Mouse (Mus musculus) stomach, embryonic 14.5 days (tissue): ENCODE results near the gene Mecom. TPM values are rescaled to one million over a fixed set of nuclear protein-coding genes. Genes with fewer than 3 reads are reported as not detected.
A peak's percentile ranks its signal among the peaks of the same experiment; 100 is the strongest.

ENCODE experiments used
- ATAC-seq: fragments of 200-750 bp; cut with Nextera tagmentation; 2 replicates; pipeline ENCODE4 v1.8.0; 2017; ENCODE audit warnings: low read depth, moderate TSS enrichment; ENCODE audit not compliant: insufficient number of reproducible peaks, insufficient read depth, low FRiP score
- H3K27ac ChIP-seq: fragments of 300-500 bp; sonication (generic); 2 replicates; pipeline ENCODE4 v1.5.1; 2014; ENCODE audit warnings: mild to moderate bottlenecking, low read length, moderate library complexity, mixed read lengths
- H3K27me3 ChIP-seq: fragments of 300-500 bp; sonication (generic); 2 replicates; pipeline ENCODE4 v1.6.1; 2014; ENCODE audit warnings: low read length, control low read depth, mixed read lengths; ENCODE audit not compliant: control insufficient read depth, insufficient read depth
- H3K36me3 ChIP-seq: fragments of 300-500 bp; sonication (generic); 2 replicates; pipeline ENCODE4 v1.6.1; 2014; ENCODE audit warnings: mild to moderate bottlenecking, control low read depth, low read length, moderate library complexity, mixed read lengths; ENCODE audit not compliant: control insufficient read depth, insufficient read depth
- H3K4me1 ChIP-seq: fragments of 300-500 bp; sonication (generic); 2 replicates; pipeline ENCODE4 v1.6.1; 2014; ENCODE audit warnings: low read length, control low read depth, mixed read lengths; ENCODE audit not compliant: control insufficient read depth, insufficient read depth
- H3K4me2 ChIP-seq: fragments of 300-500 bp; sonication (generic); replicated peaks from 2 replicates; pipeline ENCODE4 v1.6.1; 2014; ENCODE audit warnings: low read depth, low read length, control low read depth
- H3K4me3 ChIP-seq: fragments of 300-500 bp; sonication (generic); 2 replicates; pipeline ENCODE4 v1.5.1; 2014; ENCODE audit warnings: low read depth, low read length, control low read depth
- H3K9ac ChIP-seq: fragments of 300-500 bp; sonication (generic); replicated peaks from 2 replicates; pipeline ENCODE4 v1.6.1; 2014; ENCODE audit warnings: low read depth, mild to moderate bottlenecking, control low read depth, low read length, moderate library complexity, mixed read lengths
- H3K9me3 ChIP-seq: fragments of 300-500 bp; sonication (generic); 2 replicates; pipeline ENCODE4 v1.6.1; 2016; ENCODE audit warnings: low read depth, low read length, control low read depth; ENCODE audit not compliant: control insufficient read depth
- WGBS: fragments of 180-500 bp; shearing (Covaris S2); extraction: QIAGEN DNeasy Blood & Tissue Kit; methylation state at CpG from one replicate; pipeline ENCODE4 v1.1.7; 2014; 5-methylcytosine and 5-hydroxymethylcytosine counted together
- polyA plus RNA-seq: library from polyadenylated mRNA; unstranded; fragments of >200 nt; fragmentation: Nextera tagmentation; extraction: Ambion mirVana; gene quantifications from 2 replicates; pipeline ENCODE4 v1.2.1, GENCODE M21; 2014

The Mecom gene
- polyA plus RNA-seq, 1 experiment from 2014 or later, result 101 TPM

- no peaks in the 10 kb centered on the region for H3K27me3 ChIP-seq
- H3K4me3 ChIP-seq, result no peak overlapping the region
- WGBS, result 69% methylated on average over 5 of the region's 5 CpGs
Observed at GRCm38 (mm10) chr3:30253714-30254113, 294.1 kb downstream of the Mecom start.

GRCm38 (mm10) chr3:30248656-30249384, 299.0 kb downstream of the Mecom start:
- Histone ChIP-seq H3K4me1 (peaks cover 16% of the 10 kb centered on the region; the same call in 1 of the 2 replicates), H3K4me2 (no peak overlapping the region), H3K27me3 (no peaks in the 10 kb centered on the region), H3K4me3 (no peak overlapping the region), H3K9ac (no peak overlapping the region), H3K27ac (no peak overlapping the region), H3K36me3 (no peaks in the 10 kb centered on the region), H3K9me3 (no peaks in the 10 kb centered on the region)
- WGBS, result 71% methylated on average over 4 of the region's 4 CpGs
- ATAC-seq, result no peak

More at GRCm38 (mm10) chr3:30253714-30254113, 294.1 kb downstream of the Mecom start:
- H3K9me3 ChIP-seq, result no peaks in the 10 kb centered on the region
- peaks cover 4% of the 10 kb centered on the region; the same call in 1 of the 2 replicates for H3K4me1 ChIP-seq
- no peaks in the 10 kb centered on the region for H3K36me3 ChIP-seq
- H3K27ac ChIP-seq, result no peak overlapping the region
- H3K9ac ChIP-seq, result no peak overlapping the region
- no peak for ATAC-seq
- no peak overlapping the region for H3K4me2 ChIP-seq

GRCm38 (mm10) chr3:30247256-30247655, 300.6 kb downstream of the Mecom start:
- Histone ChIP-seq H3K9ac (no peak overlapping the region), H3K36me3 (no peaks in the 10 kb centered on the region), H3K27ac (peak overlapping the region; percentile 66; the same call in 1 of the 2 replicates), H3K4me3 (no peak overlapping the region), H3K9me3 (no peaks in the 10 kb centered on the region), H3K4me2 (no peak overlapping the region), H3K4me1 (peaks cover 16% of the 10 kb centered on the region; the same call in 1 of the 2 replicates), H3K27me3 (no peaks in the 10 kb centered on the region)
- ATAC-seq, result no peak
- 80% methylated on average over 5 of the region's 5 CpGs for WGBS

- 68% methylated on average over 12 of the region's 12 CpGs for WGBS
- Histone ChIP-seq H3K36me3 (no peaks in the 10 kb centered on the region), H3K9me3 (no peaks in the 10 kb centered on the region), H3K4me1 (peaks cover 16% of the 10 kb centered on the region; the same call in 1 of the 2 replicates), H3K4me2 (no peak overlapping the region), H3K4me3 (no peak overlapping the region), H3K9ac (no peak overlapping the region), H3K27me3 (no peaks in the 10 kb centered on the region), H3K27ac (peak overlapping the region; percentile 66; the same call in 1 of the 2 replicates)
- no peak; the same call in 1 of the 2 replicates for ATAC-seq
Observed at GRCm38 (mm10) chr3:30246431-30247041, 301.3 kb downstream of the Mecom start.

GRCm38 (mm10) chr3:30245950-30246349, 301.9 kb downstream of the Mecom start:
- Histone ChIP-seq H3K36me3 (no peaks in the 10 kb centered on the region), H3K4me2 (no peak overlapping the region), H3K27me3 (no peaks in the 10 kb centered on the region), H3K27ac (peak overlapping the region; percentile 66; the same call in 1 of the 2 replicates), H3K9me3 (no peaks in the 10 kb centered on the region), H3K4me3 (no peak overlapping the region), H3K4me1 (peaks cover 16% of the 10 kb centered on the region; the same call in 1 of the 2 replicates), H3K9ac (no peak overlapping the region)
- 43% methylated on average over 5 of the region's 5 CpGs for WGBS
- peak; percentile 81 for ATAC-seq

- no peaks in the 10 kb centered on the region for H3K36me3 ChIP-seq
- no peak overlapping the region for H3K27ac ChIP-seq
- H3K4me2 ChIP-seq, result no peak overlapping the region
- no peak overlapping the region for H3K4me3 ChIP-seq
- H3K9ac ChIP-seq, result no peak overlapping the region
- H3K27me3 ChIP-seq, result no peaks in the 10 kb centered on the region
- H3K4me1 ChIP-seq, result peaks cover 16% of the 10 kb centered on the region; the same call in 1 of the 2 replicates
- H3K9me3 ChIP-seq, result no peaks in the 10 kb centered on the region
- ATAC-seq, result no peak
- WGBS, result 42% methylated on average over 7 of the region's 7 CpGs
Observed at GRCm38 (mm10) chr3:30244401-30244871, 303.4 kb downstream of the Mecom start.

GRCm38 (mm10) chr3:30243776-30244275, 304.0 kb downstream of the Mecom start:
- Histone ChIP-seq H3K27ac (no peak overlapping the region), H3K4me2 (no peak overlapping the region), H3K9ac (no peak overlapping the region), H3K36me3 (no peaks in the 10 kb centered on the region), H3K4me3 (no peak overlapping the region), H3K27me3 (no peaks in the 10 kb centered on the region), H3K4me1 (peaks cover 16% of the 10 kb centered on the region; the same call in 1 of the 2 replicates), H3K9me3 (no peaks in the 10 kb centered on the region)
- 59% methylated on average over 8 of the region's 8 CpGs for WGBS
- no peak for ATAC-seq

GRCm38 (mm10) chr3:30239416-30239815, 308.4 kb downstream of the Mecom start:
- H3K36me3 ChIP-seq, result no peaks in the 10 kb centered on the region

More at GRCm38 (mm10) chr3:30239416-30239815, 308.4 kb downstream of the Mecom start:
- H3K27ac ChIP-seq, result no peak overlapping the region
- WGBS, result 77% methylated on average over 1 of the region's 1 CpGs
- no peaks in the 10 kb centered on the region for H3K9me3 ChIP-seq
- peaks cover 3% of the 10 kb centered on the region; the same call in 1 of the 2 replicates for H3K4me1 ChIP-seq
- H3K27me3 ChIP-seq, result no peaks in the 10 kb centered on the region
- H3K9ac ChIP-seq, result no peak overlapping the region
- H3K4me3 ChIP-seq, result no peak overlapping the region
- H3K4me2 ChIP-seq, result no peak overlapping the region
- ATAC-seq, result no peak
